Mouse (Mus musculus) testis, postnatal 14 days (tissue): ENCODE results near the gene Dhx35.

Source experiments
- DNase-seq: peaks from one replicate; pipeline ENCODE4 v3.0.0; 2021; ENCODE audit warnings: low spot score

The Dhx35 gene

DNA sequence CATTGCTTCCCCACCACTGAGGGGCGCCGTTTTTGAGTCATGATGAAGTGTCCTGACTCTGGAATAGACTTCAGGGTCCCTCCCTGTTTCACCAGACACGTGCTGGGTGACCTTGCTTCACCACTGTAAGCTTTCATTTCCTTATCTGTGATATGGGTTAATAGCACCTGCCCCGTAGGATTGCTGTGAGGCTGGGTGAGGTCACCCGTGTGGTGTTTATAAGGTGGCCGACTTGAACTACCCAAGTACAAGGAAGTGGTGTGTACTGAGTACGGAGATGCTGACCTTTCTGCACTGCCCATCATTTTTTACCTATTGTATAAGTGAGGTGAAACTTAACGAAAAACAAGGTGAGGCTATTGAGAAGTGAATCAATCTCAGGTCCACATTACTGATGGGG lies 9.0 kb downstream of the Dhx35 start:
- DNase-seq, result no peak

DNA sequence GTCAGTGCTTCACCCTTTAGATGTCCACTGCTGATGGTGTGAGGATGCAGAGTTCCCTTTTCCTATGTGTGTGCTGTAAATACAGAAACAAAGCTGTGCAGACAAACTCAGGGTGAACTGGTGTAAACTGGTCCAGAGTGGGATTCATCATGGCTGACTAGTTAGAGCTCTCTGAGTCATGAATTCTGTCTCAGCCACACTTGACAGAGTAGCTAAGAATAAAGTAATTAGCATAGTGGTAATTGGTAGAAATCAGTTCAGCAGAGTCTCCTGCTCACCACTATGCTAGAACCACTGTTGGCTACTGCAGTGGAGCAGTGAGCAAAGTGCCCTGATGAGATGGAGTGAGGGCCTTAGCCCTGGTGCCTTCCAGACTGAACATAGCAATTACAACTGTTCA lies 21.1 kb downstream of the Dhx35 start:
- no peak for DNase-seq

DNA sequence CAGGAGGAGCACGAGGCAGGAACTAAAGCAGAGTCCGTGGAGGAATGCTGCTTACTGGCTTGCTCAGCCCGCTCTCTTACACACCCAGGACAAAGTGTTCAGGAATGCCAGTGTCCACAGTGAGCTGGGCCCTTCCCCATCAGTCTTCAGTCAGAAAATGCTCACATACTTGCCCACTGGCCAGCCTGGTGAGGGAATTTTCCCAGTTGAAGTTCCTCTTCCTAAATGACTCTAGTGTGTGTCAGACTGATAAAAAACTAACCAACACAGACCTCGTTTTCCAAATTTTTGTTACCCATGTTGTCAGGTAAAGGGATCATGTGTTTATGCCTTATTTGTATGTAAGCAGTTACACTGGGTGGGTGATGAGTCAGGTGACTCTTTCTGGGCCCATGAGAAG lies 21.6 kb downstream of the Dhx35 start:
- no peak for DNase-seq

DNA sequence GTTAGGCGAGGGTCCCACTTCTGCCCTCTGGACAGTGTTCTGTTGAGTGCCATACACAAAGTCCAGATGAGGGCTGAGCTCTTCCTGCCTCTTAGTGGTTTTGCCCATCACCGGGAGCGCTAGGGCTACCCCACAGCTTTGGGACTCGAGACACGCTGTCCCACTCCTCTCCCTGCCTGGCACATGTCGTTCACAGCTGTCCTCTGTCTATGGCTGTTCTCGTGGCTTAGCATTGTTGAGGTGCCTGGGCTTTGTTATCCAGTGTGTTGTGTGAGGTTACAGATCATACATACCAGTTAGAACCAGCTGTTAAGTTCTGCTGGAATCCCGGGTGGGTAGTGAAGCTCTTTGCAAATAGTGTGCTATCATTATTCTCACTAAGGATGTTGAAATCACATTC lies 23.1 kb downstream of the Dhx35 start:
- no peak for DNase-seq

DNA sequence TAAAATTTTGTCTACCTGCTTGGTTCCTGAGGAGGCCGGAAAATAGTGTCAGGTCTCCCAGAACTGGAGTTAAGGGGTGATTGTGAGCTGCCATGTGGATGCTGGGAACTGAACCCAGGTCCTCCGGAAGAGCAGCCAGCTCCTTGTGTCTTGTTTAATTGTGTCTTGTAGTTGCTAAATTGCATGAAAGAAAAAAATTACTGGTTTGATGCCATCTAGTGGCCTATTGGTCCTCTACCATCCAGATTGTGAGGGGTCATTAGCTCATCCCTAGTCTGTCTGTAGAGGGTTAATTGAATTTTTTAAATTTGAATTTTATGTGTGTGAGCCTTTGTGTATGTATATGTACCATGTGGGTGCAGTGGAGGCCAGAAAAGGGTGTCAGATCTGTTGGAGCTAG lies 33.5 kb downstream of the Dhx35 start:
- DNase-seq, result no peak

DNA sequence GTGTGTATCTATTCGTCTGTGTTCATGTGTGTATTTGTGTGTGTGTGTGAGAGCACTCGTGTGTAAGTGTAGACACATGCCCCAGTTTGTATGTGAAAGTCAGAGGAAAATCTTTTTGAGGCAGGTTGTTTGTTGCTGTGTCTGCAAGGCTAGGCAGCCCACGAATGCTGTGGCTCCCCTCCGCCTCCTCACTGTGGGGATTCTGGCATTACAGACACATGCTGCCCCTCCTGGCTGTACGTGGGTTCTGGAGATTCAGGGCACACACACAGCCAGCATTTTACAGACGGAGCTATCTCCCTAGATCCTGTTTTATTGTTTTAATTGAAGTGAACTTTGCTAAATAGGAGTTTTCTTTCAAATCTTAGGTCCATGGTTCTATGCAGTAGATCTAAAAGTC lies 35.1 kb downstream of the Dhx35 start:
- DNase-seq, result no peak

DNA sequence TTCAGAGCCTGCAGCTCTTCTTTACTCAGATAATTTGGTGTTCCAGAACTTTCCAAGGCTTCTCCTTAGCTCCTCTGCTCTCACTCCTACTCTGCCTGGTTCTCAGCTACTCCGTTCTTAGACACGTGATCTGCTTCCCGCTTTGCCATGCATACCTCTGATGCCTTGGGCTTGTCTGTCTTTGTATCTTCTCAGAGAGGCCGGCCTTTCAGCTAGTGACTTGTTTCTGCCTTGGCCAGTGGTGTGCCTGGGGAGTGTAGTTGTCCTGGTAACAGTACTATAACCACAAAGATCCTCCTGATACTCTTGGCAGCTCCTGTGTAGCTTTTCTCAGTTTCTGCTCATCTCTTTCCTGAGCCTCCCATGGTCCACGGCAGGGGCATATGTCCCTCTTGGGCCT lies 38.6 kb downstream of the Dhx35 start:
- no peak for DNase-seq

DNA sequence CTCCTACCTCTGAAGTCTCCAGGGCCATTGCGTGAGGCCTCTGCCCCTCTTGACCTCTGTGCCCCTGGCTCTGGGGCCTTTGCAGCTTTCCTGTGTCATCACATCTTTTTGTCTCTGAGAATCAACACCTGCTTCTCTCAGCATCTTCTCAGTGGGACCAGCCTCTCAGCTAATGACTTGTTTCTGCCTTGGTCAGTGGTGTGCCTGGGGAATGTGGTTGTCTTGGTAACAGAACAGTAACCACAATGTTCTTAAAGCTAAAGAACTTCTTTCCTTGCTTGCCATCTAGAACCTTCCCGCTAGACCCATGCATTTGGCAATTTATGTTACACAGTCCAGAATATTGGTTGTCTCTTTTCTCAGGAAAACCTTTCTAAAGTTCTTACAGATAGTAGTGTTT lies 39.0 kb downstream of the Dhx35 start:
- DNase-seq, result no peak

DNA sequence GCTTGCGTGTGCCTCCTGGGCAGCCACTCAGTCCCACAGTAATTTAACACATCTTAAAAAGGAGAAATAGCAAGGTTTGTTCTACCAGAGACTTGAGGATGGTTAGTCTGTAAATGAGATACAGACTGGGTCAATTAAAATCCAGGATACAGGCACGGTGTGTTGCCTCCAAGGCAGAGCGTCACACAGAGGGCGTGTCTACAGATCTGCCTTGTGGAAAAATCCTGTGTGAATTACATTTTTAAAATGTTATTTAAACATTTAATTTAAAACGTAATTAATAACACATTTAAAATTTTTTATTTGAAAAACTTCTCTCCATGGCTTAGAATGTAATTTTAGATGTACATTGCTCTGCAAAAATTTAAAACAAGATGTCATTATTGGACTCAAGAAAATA lies 48.7 kb downstream of the Dhx35 start:
- DNase-seq, result no peak

DNA sequence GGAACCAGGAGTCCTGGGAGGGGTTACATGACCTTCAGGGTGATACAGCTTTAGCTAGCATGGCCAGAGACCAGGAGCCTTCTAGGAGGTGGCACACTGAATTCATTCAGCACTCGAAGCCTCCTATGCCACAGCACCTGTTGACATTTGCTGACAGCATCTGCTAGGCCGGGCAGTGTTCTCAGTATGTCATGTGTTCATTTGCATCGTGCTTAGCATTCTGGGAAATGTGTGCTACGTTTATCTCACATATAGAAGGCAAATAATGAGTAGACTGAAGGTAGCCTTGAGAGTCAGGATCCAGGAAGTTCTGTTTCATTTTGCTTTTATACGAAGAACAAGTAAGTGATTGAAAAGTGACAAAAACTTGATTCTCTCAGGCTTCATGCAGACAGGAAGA lies 50.4 kb downstream of the Dhx35 start:
- no peak for DNase-seq

DNA sequence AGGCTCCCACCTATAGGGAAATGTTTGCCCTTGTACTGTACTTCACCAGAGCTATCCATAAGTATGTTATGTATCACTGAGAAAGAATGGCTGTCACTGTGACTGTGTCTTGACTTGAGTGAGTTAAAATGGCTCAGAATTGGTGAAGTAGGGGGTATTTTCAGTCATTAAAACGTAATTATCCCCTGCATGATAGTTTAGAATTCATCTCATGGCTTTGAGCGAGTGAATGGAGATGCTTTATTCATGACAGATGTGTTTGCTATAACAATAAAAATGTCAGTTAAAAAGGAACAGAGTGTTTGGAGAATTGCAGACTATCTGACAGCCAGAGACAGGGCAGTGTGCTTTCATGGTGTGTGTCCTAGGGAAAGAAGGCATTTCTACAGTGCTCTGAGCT lies 51.6 kb downstream of the Dhx35 start:
- no peak for DNase-seq

DNA sequence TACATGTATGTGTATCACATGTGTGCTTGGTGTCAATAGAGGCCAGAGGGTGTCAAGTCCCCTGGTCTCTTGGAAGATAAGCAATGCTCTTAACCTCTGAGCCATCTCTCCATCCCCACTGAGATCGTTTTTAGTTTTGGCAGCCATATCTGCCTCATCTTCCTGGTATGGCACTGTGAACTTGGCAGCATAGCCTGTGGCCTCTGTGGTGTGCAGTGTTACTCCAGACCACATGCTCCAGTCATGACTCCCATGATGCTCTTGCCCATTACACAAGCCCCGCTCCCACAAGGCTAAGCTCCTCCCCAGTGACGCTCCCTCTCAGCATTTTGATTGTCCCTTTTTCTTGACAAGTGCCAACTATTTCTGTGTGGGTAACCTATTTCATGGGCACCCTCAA lies 53.4 kb downstream of the Dhx35 start:
- DNase-seq, result no peak

DNA sequence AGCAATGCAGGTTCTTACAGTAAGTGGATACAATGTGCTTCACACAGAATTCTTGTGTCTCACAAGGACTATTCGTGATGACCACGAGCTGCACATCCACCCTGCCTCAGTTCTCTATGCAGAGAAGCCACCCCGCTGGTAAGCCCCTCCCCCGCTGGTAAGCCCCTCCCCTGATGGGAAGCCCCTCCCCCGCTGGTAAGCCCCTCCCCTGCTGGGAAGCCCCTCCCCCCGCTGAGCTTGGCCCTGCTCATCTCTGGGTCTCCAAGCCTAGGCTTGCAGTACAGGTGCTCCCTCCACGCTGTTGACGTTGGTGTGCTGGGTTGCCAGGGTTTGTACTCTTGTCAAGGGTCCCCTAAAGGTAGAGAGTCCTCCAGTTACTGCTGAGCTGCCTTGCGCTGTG lies 54.8 kb downstream of the Dhx35 start:
- no peak for DNase-seq

DNA sequence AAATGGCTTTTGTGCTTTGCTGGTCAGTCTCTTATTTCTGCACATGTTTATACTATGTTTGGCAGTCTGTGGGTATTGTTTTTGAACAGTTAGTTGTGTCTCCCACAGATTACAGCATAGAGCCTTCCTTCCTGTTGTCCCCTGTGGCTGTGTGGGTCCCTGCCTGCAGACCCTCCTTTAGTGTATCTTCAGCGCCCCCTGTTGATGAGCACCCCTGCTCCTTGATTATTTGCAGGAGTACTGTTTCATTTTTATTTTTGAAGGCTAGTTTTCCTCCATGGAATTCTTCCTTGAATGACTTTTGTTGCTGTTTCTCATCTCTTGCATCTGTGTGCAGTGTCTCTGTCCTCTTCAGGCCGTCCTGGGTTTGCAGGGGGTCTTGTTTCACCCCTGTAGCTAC lies 58.0 kb downstream of the Dhx35 start:
- DNase-seq, result no peak

DNA sequence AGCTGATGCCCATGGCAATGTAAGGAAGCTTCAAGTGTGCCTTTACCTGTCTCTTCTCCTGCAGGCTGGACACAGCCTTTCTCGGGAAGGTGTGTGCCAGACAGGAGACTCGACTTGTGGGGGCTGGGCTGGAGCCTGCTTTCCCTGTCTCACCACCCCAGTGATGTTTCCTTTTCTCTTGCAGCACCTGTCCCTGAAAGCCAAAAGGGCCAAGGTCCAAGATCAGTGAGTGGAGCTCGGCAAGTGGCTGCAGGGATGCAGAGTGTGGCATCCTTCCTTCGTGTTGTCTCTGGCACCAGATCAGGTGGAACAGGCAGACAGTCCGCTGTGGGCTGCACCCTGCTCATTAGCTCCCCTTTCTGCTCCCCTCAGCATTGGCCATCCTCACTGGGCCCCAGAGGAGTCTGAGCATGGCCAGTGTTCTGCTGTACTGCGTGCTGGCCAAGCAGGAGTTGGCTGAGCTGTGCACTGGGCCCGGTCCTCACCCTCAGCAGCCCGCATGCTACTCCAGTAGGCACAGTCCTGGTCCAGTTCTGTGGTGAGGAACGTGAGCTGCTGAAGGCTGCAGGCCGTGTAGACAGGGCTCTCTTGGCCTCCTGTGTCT lies 62.4 kb downstream of the Dhx35 start:
- DNase-seq, result no peak

DNA sequence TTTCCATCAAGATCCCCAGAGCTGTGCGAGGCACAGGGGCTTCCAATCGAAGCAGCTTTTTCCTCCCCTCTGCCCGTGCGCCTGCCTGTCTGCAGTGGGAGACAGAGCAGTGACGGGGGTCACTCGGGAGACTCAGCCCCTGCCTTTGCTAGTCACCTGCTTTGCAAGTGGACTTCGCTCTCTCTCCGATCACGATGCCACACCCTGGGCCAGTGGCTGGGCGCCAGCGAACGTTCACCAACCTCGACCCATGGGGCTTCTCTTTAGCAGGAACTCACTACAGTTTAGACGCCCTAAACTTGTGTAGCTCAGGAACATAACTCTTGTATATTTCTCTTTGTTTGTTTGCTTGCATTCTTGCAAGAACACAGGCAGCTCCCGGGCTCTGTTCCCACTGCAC lies 63.0 kb downstream of the Dhx35 start:
- no peak for DNase-seq

DNA sequence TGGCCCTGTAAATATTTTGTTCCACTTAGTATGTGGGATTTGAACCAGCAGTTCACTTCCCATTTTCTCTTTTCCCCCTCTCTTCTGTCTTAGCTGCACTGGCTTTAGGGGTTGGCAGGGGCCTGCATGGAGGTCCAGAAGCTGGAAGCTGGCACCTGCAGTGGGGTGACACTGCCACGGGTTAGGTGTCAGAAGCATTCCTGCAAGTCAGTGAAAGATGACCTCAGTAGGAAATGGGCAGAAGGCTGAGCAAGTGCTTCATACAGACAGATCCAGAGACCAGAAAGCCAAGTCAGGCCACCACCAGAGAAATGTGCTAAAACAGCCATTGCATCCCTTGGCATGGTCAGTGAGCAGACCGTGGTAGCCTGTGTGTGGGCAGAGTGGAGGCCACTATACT lies 66.5 kb downstream of the Dhx35 start:
- no peak for DNase-seq

DNA sequence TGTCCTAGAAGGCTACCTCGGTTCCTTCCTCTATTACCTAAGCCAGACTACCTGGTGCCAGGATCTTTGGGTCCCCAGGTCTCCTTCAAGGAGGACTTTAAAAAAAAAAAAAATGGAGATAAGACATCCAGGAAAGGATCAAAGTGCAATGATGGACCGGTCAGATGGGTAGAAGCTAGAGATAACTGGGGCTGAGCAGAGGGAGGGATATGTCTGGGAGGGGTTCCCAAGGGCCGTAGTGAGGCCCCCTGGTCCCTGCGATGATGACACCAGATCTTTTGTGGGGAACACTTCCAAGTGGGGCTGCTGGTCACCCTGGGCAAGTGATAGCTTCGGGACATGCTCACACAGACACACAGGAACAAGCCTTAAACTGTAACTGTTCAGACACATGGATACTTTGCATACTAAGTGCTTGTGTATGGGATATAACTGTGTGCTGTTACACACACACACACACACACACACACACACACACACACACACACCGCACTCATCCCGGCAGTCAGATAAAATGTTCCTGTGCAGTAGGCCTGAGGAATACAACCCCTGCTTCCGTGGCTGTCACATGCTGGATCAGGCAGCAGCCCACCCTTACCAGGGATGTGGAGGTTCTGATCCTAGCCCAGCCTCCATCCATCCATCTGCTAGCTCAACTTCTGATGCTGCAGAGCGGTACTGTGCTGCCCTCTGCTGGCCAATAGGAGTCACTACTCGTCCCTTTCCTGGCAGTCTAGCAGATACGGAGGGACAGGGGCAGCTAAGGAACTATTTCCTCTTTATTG lies 68.9 kb downstream of the Dhx35 start:
- no peak for DNase-seq

DNA sequence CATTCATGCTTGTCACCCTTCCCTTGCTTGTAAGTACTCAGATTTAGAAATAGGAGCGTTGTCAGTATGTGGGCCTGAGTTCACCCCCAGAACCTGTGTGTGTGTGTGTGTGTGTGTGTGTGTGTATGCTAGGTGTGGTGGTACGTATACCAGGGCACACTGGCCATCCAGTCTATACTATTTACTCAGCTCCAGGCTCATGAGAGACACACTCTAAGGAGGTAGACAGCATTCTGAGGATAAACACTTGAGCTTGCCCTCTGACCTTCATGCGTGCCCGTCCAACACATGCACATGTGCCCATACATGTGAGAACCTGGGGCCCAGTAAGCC lies 69.5 kb downstream of the Dhx35 start:
- DNase-seq, result no peak

DNA sequence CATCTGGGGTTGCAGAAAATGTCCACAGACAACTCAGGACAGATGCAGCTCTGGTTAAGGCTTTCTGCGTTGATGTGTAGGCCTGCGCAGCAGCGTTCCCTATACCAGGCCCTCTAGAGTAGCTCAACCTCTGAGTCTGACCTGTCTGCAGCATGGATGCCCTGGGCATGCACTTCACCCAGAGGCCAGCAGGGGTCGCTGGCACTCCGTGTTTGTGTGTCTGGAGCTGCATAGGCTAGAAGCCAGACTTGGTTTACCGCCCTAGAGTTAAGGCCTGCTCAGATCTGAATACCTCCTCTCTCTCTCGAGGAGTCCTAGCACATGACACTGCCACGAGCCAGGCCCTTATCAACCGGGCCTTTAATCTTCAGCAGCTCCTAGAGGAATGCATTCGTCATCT lies 70.8 kb downstream of the Dhx35 start:
- DNase-seq, result peak; percentile 66

DNA sequence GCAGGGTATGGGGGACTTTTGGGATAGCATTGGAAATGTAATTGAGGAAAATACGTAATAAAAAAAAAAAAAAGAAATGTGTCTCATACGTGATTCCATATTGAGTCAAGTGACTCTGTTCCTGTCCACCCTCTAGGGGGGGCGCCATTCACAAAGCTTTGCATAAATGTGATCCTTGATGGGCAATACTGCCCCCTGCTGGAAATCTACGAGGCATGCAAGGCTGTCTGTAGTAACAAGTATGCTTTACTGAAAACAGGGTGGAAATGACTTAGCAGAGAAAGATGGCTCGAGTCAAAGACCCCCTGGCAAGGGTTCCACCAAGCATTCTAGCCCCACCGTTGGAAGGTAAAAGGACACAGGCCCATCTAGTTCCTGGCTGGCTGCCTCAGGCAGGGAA lies 92.0 kb downstream of the Dhx35 start:
- DNase-seq, result peak; percentile 46

DNA sequence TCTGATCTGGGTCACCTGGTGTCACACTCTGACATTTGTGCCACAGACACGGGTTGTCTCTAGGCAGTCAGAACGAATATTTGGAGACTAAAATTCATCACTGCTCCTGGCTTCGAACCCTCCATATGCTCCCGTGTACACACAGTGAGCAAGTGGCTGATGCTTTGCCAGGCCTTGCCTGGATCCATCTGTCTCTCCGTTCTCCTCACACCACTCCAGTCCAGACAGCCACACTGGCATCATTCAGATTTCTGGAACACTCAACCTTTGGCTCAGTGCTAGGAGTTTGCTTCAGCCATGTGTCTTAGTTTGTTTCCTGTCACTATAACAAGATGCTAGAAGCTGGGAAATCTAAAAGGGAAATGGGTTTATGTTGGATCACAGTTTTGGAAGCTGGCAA lies 93.9 kb downstream of the Dhx35 start:
- no peak for DNase-seq

DNA sequence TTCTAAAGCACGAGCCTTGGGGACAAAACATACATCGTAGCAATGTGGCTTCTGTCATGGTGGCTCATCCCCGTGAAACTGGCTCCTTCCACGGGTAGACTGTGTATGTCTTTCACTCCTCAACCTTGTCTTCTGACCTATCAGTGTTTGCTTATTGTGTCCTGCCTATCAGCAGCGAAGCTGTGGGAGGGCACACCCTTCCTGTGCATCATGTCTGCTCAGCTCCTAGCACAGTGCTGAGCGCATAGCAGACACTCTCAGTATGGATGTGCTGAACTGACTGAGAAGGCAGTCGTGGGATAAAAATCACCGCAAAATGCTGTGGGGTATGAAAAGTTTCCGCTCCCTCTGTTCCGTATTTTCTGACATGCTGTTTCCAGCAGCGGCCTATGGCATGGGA lies 94.6 kb downstream of the Dhx35 start:
- no peak for DNase-seq

DNA sequence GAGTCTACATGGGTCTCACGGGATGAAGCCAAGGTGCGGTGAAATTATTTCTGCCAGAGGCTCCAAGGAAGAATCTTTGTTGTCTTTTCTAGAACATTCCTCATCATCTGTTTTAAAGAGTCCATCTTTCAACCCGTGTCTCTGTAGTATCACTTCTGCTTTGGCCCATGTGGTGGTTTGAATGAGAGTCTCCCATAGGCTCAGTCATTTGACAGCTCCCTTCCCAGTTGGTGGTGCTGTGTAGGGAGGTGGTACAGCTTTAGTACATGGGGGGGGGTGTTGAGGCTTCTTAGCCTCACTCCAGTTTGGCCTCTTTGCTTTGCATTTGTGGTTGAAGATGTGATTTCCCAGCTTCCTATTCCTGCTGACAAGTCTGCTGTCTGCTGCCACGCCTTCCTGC lies 96.7 kb downstream of the Dhx35 start:
- no peak for DNase-seq
